Comparison of ENCODE assay signal across 25 mouse cellular contexts in the genomic region with DNA sequence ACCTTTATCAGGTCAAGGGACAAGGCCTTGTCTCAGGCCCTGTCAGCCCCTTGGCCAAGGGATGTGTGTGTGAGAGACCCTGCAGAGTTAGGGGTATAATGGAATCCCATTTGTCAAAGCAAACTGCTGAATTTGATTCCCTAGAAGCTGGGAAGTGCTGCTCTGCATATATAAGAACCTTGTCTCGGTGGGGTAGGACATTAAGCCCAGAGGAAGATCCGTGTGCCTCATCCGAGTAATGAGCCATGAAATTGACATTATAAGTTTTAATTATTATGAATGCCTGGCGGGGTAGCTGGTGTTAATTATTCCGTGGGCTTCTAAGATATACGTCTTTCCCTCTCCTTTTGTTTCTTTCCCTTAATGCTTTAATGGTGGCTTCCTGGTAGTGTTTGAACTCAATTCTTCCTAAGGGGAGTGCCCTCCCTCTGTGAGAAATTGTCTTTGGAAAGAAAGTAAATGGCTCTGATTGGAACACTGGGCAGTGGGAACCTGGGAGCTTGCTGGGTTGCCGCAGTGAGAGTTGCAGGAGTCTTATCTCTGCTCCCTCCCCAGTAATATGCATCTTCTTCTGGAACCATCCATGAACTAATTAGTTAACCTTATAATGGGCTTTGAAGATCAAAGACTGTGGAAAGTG.
DNase-seq lines count a peak whose midpoint lies in the region; ATAC-seq and TF ChIP-seq lines count a peak whose summit lies in the region.
"Had no signal": no experiment of that assay in that cellular context is flagged by ENCODE, and none has a peak within 500 bp of the region (broad histone marks: within the 10 kb centered on the region; RNA-seq: fewer than 3 reads in every experiment).

No protein-coding gene starts in this region.

- peaks cover 14% of the 10 kb centered on the region; the same call in 1 of the 2 replicates for H3K4me1 ChIP-seq in hindbrain, embryonic 12.5 days
- H3K4me1 ChIP-seq in hindbrain, postnatal 0 days (ENCODE audit: insufficient read depth, low read length) = peaks cover 13% of the 10 kb centered on the region; the same call in 1 of the 2 replicates
- H3K4me1 ChIP-seq in neural tube, embryonic 13.5 days (replicated peaks) = peaks cover 40% of the 10 kb centered on the region
- peaks cover 22% of the 10 kb centered on the region for H3K4me1 ChIP-seq in forebrain, embryonic 16.5 days (replicated peaks; ENCODE audit: control insufficient read depth, insufficient read depth, low read length)
- no peaks in the 10 kb centered on the region for H3K4me1 ChIP-seq in limb, embryonic 10.5 days
- H3K4me1 ChIP-seq: heart, embryonic 15.5 days; liver, embryonic 13.5 days had no signal

- H3K27me3 ChIP-seq in hindbrain, embryonic 12.5 days = 0 out of 2 replicates have a peak, but pooled peaks cover 3% of the 10 kb centered on the region
- H3K27me3 ChIP-seq in hindbrain, postnatal 0 days (ENCODE audit: insufficient read depth, low read length) = no peaks in the 10 kb centered on the region
- 0 out of 2 replicates have a peak, but pooled peaks cover 4% of the 10 kb centered on the region for H3K27me3 ChIP-seq in neural tube, embryonic 13.5 days
- no peaks in the 10 kb centered on the region for H3K27me3 ChIP-seq in forebrain, embryonic 16.5 days (replicated peaks; ENCODE audit: control insufficient read depth, insufficient read depth, low read length)
- H3K27me3 ChIP-seq in limb, embryonic 10.5 days (ENCODE audit: low read depth, poor library complexity, severe bottlenecking) = no peaks in the 10 kb centered on the region
- H3K27me3 ChIP-seq: heart, embryonic 15.5 days; limb, embryonic 15.5 days; liver, embryonic 13.5 days had no signal

- ATAC-seq in hindbrain, embryonic 12.5 days (ENCODE audit: low FRiP score) = peak; percentile 67
- peak; percentile 40; the same call in 1 of the 2 replicates for ATAC-seq in hindbrain, postnatal 0 days
- ATAC-seq in neural tube, embryonic 13.5 days (ENCODE audit: low read depth) = peak; percentile 76
- no peak for ATAC-seq in forebrain, embryonic 16.5 days
- ATAC-seq: forebrain, postnatal 0 days; intestine, postnatal 0 days; lung, postnatal 0 days had no signal

- no peaks in the 10 kb centered on the region for H3K9me3 ChIP-seq in hindbrain, embryonic 12.5 days (replicated peaks)
- H3K9me3 ChIP-seq in hindbrain, postnatal 0 days (ENCODE audit: low read length) = no peaks in the 10 kb centered on the region
- no peaks in the 10 kb centered on the region for H3K9me3 ChIP-seq in neural tube, embryonic 13.5 days
- no peaks in the 10 kb centered on the region for H3K9me3 ChIP-seq in forebrain, embryonic 16.5 days (ENCODE audit: control insufficient read depth, low read length)
- no peaks in the 10 kb centered on the region for H3K9me3 ChIP-seq in limb, embryonic 10.5 days (replicated peaks)
- H3K9me3 ChIP-seq: heart, embryonic 15.5 days; limb, embryonic 15.5 days; liver, embryonic 13.5 days had no signal

- peak; percentile 37 for DNase-seq in brain, embryonic 14.5 days (ENCODE audit: low read depth)
- DNase-seq in hindbrain, postnatal 0 days (ENCODE audit: low spot score) = peak; percentile 27
- DNase-seq in lung, postnatal 4 days = no peak
- no peak for DNase-seq in limb, embryonic 10.5 days (ENCODE audit: low spot score)
- DNase-seq: adrenal gland, postnatal 25 days; B cell, adult 2 months; cerebellum, adult 18-20 months; cerebellum, postnatal 10 days; forebrain, postnatal 0 days; kidney, postnatal 4 days; layer of hippocampus, postnatal 36 days; left cerebral cortex, postnatal 4 days; liver, embryonic 13.5 days; lung, adult 18-20 months; right cerebral cortex, postnatal 25 days; thymus, postnatal 25 days had no signal

- TF ChIP-seq POLR2A in brain, embryonic 14.5 days (IDR thresholded peaks at IDR 0.05; ENCODE audit: borderline replicate concordance, extremely low read depth, insufficient read depth, insufficient read length, poor library complexity, severe bottlenecking) = no peak

- no peak overlapping the region for H3K9ac ChIP-seq in hindbrain, embryonic 12.5 days
- H3K9ac ChIP-seq in hindbrain, postnatal 0 days (replicated peaks; ENCODE audit: low read length) = no peak overlapping the region
- no peak overlapping the region for H3K9ac ChIP-seq in neural tube, embryonic 13.5 days
- H3K9ac ChIP-seq in forebrain, embryonic 16.5 days (replicated peaks; ENCODE audit: low read depth, low read length) = no peak overlapping the region
- H3K9ac ChIP-seq: forebrain, postnatal 0 days; heart, embryonic 15.5 days; limb, embryonic 15.5 days; liver, embryonic 13.5 days had no signal

- no peaks in the 10 kb centered on the region for H3K36me3 ChIP-seq in hindbrain, embryonic 12.5 days
- no peaks in the 10 kb centered on the region for H3K36me3 ChIP-seq in hindbrain, postnatal 0 days (ENCODE audit: insufficient read depth, low read length)
- H3K36me3 ChIP-seq in neural tube, embryonic 13.5 days = no peaks in the 10 kb centered on the region
- no peaks in the 10 kb centered on the region for H3K36me3 ChIP-seq in forebrain, embryonic 16.5 days (ENCODE audit: control insufficient read depth, insufficient read depth)
- no peaks in the 10 kb centered on the region for H3K36me3 ChIP-seq in limb, embryonic 10.5 days
- H3K36me3 ChIP-seq: heart, embryonic 15.5 days; limb, embryonic 15.5 days; liver, embryonic 13.5 days had no signal

- 24% methylated on average over 7 of the region's 7 CpGs for WGBS in hindbrain, embryonic 12.5 days
- 24% methylated on average over 7 of the region's 7 CpGs for WGBS in hindbrain, postnatal 0 days
- 11% methylated on average over 7 of the region's 7 CpGs for WGBS in neural tube, embryonic 13.5 days
- WGBS in forebrain, embryonic 16.5 days = 15% methylated on average over 7 of the region's 7 CpGs
- 57% methylated on average over 7 of the region's 7 CpGs for WGBS in limb, embryonic 10.5 days

- H3K4me2 ChIP-seq in hindbrain, embryonic 12.5 days (replicated peaks) = no peak overlapping the region
- no peak overlapping the region for H3K4me2 ChIP-seq in hindbrain, postnatal 0 days (ENCODE audit: low read depth, low read length)
- no peak overlapping the region for H3K4me2 ChIP-seq in neural tube, embryonic 13.5 days
- no peak overlapping the region for H3K4me2 ChIP-seq in forebrain, embryonic 16.5 days (ENCODE audit: low read length)
- H3K4me2 ChIP-seq: heart, embryonic 15.5 days; limb, embryonic 15.5 days; liver, embryonic 13.5 days had no signal

- no peak for TF ChIP-seq CTCF in brain, embryonic 14.5 days (IDR thresholded peaks at IDR 0.05; ENCODE audit: borderline replicate concordance, extremely low read depth, insufficient read depth, insufficient read length)
- no peak for TF ChIP-seq CTCF in hindbrain, postnatal 0 days (IDR thresholded peaks at IDR 0.05; ENCODE audit: low read depth)

- H3K27ac ChIP-seq in hindbrain, embryonic 12.5 days = no peak overlapping the region
- no peak overlapping the region for H3K27ac ChIP-seq in hindbrain, postnatal 0 days
- peak overlapping the region; percentile 69 for H3K27ac ChIP-seq in neural tube, embryonic 13.5 days (replicated peaks)
- H3K27ac ChIP-seq in forebrain, embryonic 16.5 days (ENCODE audit: low read length) = no peak overlapping the region
- no peak overlapping the region for H3K27ac ChIP-seq in limb, embryonic 10.5 days
- H3K27ac ChIP-seq: heart, embryonic 15.5 days; limb, embryonic 15.5 days; liver, embryonic 13.5 days; macrophage had no signal

- H3K4me3 ChIP-seq in hindbrain, embryonic 12.5 days = no peak overlapping the region
- H3K4me3 ChIP-seq in hindbrain, postnatal 0 days (ENCODE audit: low read length) = no peak overlapping the region
- no peak overlapping the region for H3K4me3 ChIP-seq in neural tube, embryonic 13.5 days
- no peak overlapping the region for H3K4me3 ChIP-seq in forebrain, embryonic 16.5 days (replicated peaks; ENCODE audit: low read length)
- H3K4me3 ChIP-seq in limb, embryonic 10.5 days = no peak overlapping the region
- H3K4me3 ChIP-seq: erythroblast, embryonic 14.5 days; heart, embryonic 15.5 days; limb, embryonic 15.5 days; liver, embryonic 13.5 days had no signal

Comparison
In these comparisons a context has a peak if more than half of its experiments do, and no peak if none do; other contexts are left out.
1. DNase-seq: peak in brain, embryonic 14.5 days (single experiment) and hindbrain, postnatal 0 days (single experiment); none in lung, postnatal 4 days (0 of 2) and limb, embryonic 10.5 days (single experiment).